In genomic region chr17:72938871-72939568, GRCm38 (mm10) we compare ENCODE assay signal across 15 mouse cellular contexts. TPM values are rescaled to one million over a fixed set of nuclear protein-coding genes. Genes with fewer than 3 reads are reported as not detected.
A peak's percentile ranks its signal among the peaks of the same experiment; 100 is the strongest.
DNase-seq lines count a peak whose midpoint lies in the region; ATAC-seq and TF ChIP-seq lines count a peak whose summit lies in the region.
"Had no signal": no experiment of that assay in that cellular context is flagged by ENCODE, and none has a peak within 500 bp of the region (broad histone marks: within the 10 kb centered on the region; RNA-seq: fewer than 3 reads in every experiment).

No protein-coding gene starts in this region.

- no peak for TF ChIP-seq POLR2A in spleen, adult 2 months (IDR thresholded peaks at IDR 0.05; ENCODE audit: low read depth, low read length)

- no peaks in the 10 kb centered on the region for H3K9me3 ChIP-seq in heart, embryonic 13.5 days
- no peaks in the 10 kb centered on the region for H3K9me3 ChIP-seq in intestine, postnatal 0 days (ENCODE audit: control insufficient read depth)
- H3K9me3 ChIP-seq: embryonic facial prominence, embryonic 15.5 days; forebrain, embryonic 12.5 days; limb, embryonic 15.5 days; midbrain, embryonic 12.5 days had no signal

- H3K4me2 ChIP-seq in heart, embryonic 13.5 days: no peak overlapping the region
- H3K4me2 ChIP-seq in intestine, postnatal 0 days (replicated peaks; ENCODE audit: low read depth): no peak overlapping the region
- H3K4me2 ChIP-seq: embryonic facial prominence, embryonic 15.5 days; forebrain, embryonic 12.5 days; limb, embryonic 15.5 days; midbrain, embryonic 12.5 days had no signal

- peaks cover 90% of the 10 kb centered on the region for H3K36me3 ChIP-seq in heart, embryonic 13.5 days
- H3K36me3 ChIP-seq in spleen, adult 2 months (ENCODE audit: control insufficient read depth, insufficient read depth, low read length): peaks cover 46% of the 10 kb centered on the region
- peaks cover 29% of the 10 kb centered on the region for H3K36me3 ChIP-seq in intestine, postnatal 0 days (ENCODE audit: control insufficient read depth, insufficient read depth)

- peaks cover 79% of the 10 kb centered on the region for H3K4me1 ChIP-seq in heart, embryonic 13.5 days
- H3K4me1 ChIP-seq in spleen, adult 2 months (ENCODE audit: control insufficient read depth, insufficient read depth, insufficient read length): peaks cover 46% of the 10 kb centered on the region; the same call in 1 of the 2 replicates
- H3K4me1 ChIP-seq in intestine, postnatal 0 days (replicated peaks; ENCODE audit: control insufficient read depth, insufficient read depth, low read length): peaks cover 33% of the 10 kb centered on the region

- no peak for TF ChIP-seq CTCF in spleen, adult 2 months (IDR thresholded peaks at IDR 0.05; ENCODE audit: extremely low read depth, insufficient read depth, insufficient read length, insufficient replicate concordance)
- TF ChIP-seq CTCF in intestine, postnatal 0 days (IDR thresholded peaks at IDR 0.05; ENCODE audit: low read depth): no peak

- no peak for ATAC-seq in heart, embryonic 13.5 days (ENCODE audit: extremely low read depth, insufficient number of reproducible peaks, low FRiP score, low TSS enrichment)
- ATAC-seq in intestine, postnatal 0 days: no peak

- H3K9ac ChIP-seq in heart, embryonic 13.5 days: peak overlapping the region; percentile 66
- no peak overlapping the region for H3K9ac ChIP-seq in intestine, postnatal 0 days (ENCODE audit: low read depth, low read length)
- H3K9ac ChIP-seq: embryonic facial prominence, embryonic 15.5 days; forebrain, embryonic 12.5 days; limb, embryonic 15.5 days; midbrain, embryonic 12.5 days had no signal

- DNase-seq in heart, adult 9 months (ENCODE audit: low spot score in 2 of 2): no peak
- DNase-seq in spleen, adult 2 months (ENCODE audit: low read depth in 1 of 2, low spot score in 2 of 2): no peak
- no peak for DNase-seq in spleen, adult 18-20 months
- no peak for DNase-seq in kidney, postnatal 36 days
- no peak for DNase-seq in adrenal gland, adult 18-20 months (ENCODE audit: low spot score in 2 of 2)
- DNase-seq: cerebellum, adult 11-12 months; kidney, adult 18-20 months; right cerebral cortex, postnatal 14 days had no signal

- H3K4me3 ChIP-seq in heart, embryonic 13.5 days: no peak overlapping the region
- H3K4me3 ChIP-seq in spleen, adult 2 months (ENCODE audit: extremely low read depth, insufficient read depth, insufficient read length): no peak overlapping the region
- H3K4me3 ChIP-seq in intestine, postnatal 0 days (ENCODE audit: low read depth, low read length): no peak overlapping the region
- H3K4me3 ChIP-seq: embryonic facial prominence, embryonic 15.5 days; forebrain, embryonic 12.5 days; limb, embryonic 15.5 days; midbrain, embryonic 12.5 days; myocyte had no signal

- 76% methylated on average over 15 of the region's 15 CpGs for WGBS in heart, embryonic 13.5 days
- 47% methylated on average over 15 of the region's 15 CpGs for WGBS in spleen, adult 2 months
- 80% methylated on average over 15 of the region's 15 CpGs for WGBS in intestine, postnatal 0 days

- peak overlapping the region; percentile 87 for H3K27ac ChIP-seq in heart, embryonic 13.5 days (replicated peaks)
- H3K27ac ChIP-seq in spleen, adult 2 months (ENCODE audit: insufficient read depth, low read length): peak overlapping the region; percentile 89
- H3K27ac ChIP-seq in intestine, postnatal 0 days (ENCODE audit: low read depth, low read length): peak overlapping the region; percentile 75
- H3K27ac ChIP-seq: embryonic facial prominence, embryonic 15.5 days; forebrain, embryonic 12.5 days; limb, embryonic 15.5 days; midbrain, embryonic 12.5 days had no signal

- H3K27me3 ChIP-seq in heart, embryonic 13.5 days (replicated peaks): no peaks in the 10 kb centered on the region
- H3K27me3 ChIP-seq in spleen, adult 2 months (ENCODE audit: control insufficient read depth, insufficient read depth, low read length): no peaks in the 10 kb centered on the region
- H3K27me3 ChIP-seq in intestine, postnatal 0 days (replicated peaks; ENCODE audit: control insufficient read depth, insufficient read depth, low read length): no peaks in the 10 kb centered on the region
- H3K27me3 ChIP-seq: embryonic facial prominence, embryonic 15.5 days; forebrain, embryonic 12.5 days; limb, embryonic 15.5 days; midbrain, embryonic 12.5 days had no signal

RNA-seq across cellular contexts. Expression of gene Lbh, which starts 20.9 kb away (rescaled TPM):
- polyA plus RNA-seq in heart, embryonic 13.5 days (2015; fragmentation: Nextera tagmentation; extraction: Ambion mirVana): 25.6 and 30.8 TPM in 2 replicates
- 171 and 212 TPM in 2 replicates for polyA plus RNA-seq in spleen, adult 2 months (2012; rRNA removed)
- polyA plus RNA-seq in intestine, postnatal 0 days (2015; fragmentation: Nextera tagmentation; extraction: Ambion mirVana): 11.1 and 11.3 TPM in 2 replicates
- 10 to 100 TPM; 25.4 to 27.2 TPM for total RNA-seq in adrenal gland, adult 18-20 months (2021)
